Mouse (Mus musculus) liver, embryonic 15.5 days (tissue): Measurements from ENCODE around the gene Xaf1. TPM values are rescaled to one million over a fixed set of nuclear protein-coding genes. Genes with fewer than 3 reads are reported as not detected.

Experiments
- ATAC-seq: fragments of 200-750 bp; cut with Nextera tagmentation; 2 replicates; pipeline ENCODE4 v1.8.0; 2017; ENCODE audit warnings: moderate number of reproducible peaks, mild to moderate bottlenecking, moderate library complexity; ENCODE audit not compliant: insufficient read depth
- H3K27ac ChIP-seq: fragments of 300-500 bp; sonication (generic); replicated peaks from 2 replicates; pipeline ENCODE4 v1.5.1; 2015; ENCODE audit warnings: mild to moderate bottlenecking, inconsistent platforms
- H3K27me3 ChIP-seq: fragments of 300-500 bp; sonication (generic); 2 replicates; pipeline ENCODE4 v1.6.1; 2015; ENCODE audit warnings: mild to moderate bottlenecking, inconsistent platforms
- H3K36me3 ChIP-seq: fragments of 300-500 bp; sonication (generic); replicated peaks from 2 replicates; pipeline ENCODE4 v1.6.1; 2015; ENCODE audit warnings: moderate library complexity, mild to moderate bottlenecking, inconsistent platforms
- H3K4me1 ChIP-seq: fragments of 300-500 bp; sonication (generic); replicated peaks from 2 replicates; pipeline ENCODE4 v1.6.1; 2015; ENCODE audit warnings: inconsistent platforms
- H3K4me2 ChIP-seq: fragments of 300-500 bp; sonication (generic); 2 replicates; pipeline ENCODE4 v1.6.1; 2015; ENCODE audit warnings: moderate library complexity, mild to moderate bottlenecking, inconsistent platforms
- H3K4me3 ChIP-seq: fragments of 300-500 bp; sonication (generic); replicated peaks from 2 replicates; pipeline ENCODE4 v1.5.1; 2015; ENCODE audit warnings: mild to moderate bottlenecking, inconsistent platforms
- H3K9ac ChIP-seq: fragments of 300-500 bp; sonication (generic); 2 replicates; pipeline ENCODE4 v1.6.1; 2015; ENCODE audit warnings: moderate library complexity, mild to moderate bottlenecking, inconsistent platforms
- H3K9me3 ChIP-seq: fragments of 300-500 bp; sonication (generic); replicated peaks from 2 replicates; pipeline ENCODE4 v1.6.1; 2016; ENCODE audit warnings: inconsistent platforms
- WGBS: fragments of 180-500 bp; shearing (Covaris S2); methylation state at CpG from one replicate; pipeline ENCODE4 v1.1.7; 2015; ENCODE audit warnings: mixed read lengths; ENCODE audit not compliant: insufficient replicate concordance; 5-methylcytosine and 5-hydroxymethylcytosine counted together
- polyA plus RNA-seq: library from polyadenylated mRNA; unstranded; fragments of >200 nt; fragmentation: Nextera tagmentation; extraction: Ambion mirVana; gene quantifications from 2 replicates; pipeline ENCODE4 v1.2.1, GENCODE M21; 2015

The Xaf1 gene
- polyA plus RNA-seq, 1 experiment from 2014 or later, result 4.1 TPM

- no peak overlapping the region for H3K9ac ChIP-seq
- H3K27ac ChIP-seq, result no peak overlapping the region
- no peak for ATAC-seq
- H3K4me1 ChIP-seq, result no peaks in the 10 kb centered on the region
- H3K4me3 ChIP-seq, result no peak overlapping the region
- H3K9me3 ChIP-seq, result no peaks in the 10 kb centered on the region
- H3K4me2 ChIP-seq, result no peak overlapping the region
- 60% methylated on average over 10 of the region's 10 CpGs for WGBS
- H3K36me3 ChIP-seq, result no peaks in the 10 kb centered on the region
- H3K27me3 ChIP-seq, result peaks cover 30% of the 10 kb centered on the region
Observed at GRCm38 (mm10) chr11:72311355-72312001, 10.0 kb downstream of the Xaf1 start.

DNA sequence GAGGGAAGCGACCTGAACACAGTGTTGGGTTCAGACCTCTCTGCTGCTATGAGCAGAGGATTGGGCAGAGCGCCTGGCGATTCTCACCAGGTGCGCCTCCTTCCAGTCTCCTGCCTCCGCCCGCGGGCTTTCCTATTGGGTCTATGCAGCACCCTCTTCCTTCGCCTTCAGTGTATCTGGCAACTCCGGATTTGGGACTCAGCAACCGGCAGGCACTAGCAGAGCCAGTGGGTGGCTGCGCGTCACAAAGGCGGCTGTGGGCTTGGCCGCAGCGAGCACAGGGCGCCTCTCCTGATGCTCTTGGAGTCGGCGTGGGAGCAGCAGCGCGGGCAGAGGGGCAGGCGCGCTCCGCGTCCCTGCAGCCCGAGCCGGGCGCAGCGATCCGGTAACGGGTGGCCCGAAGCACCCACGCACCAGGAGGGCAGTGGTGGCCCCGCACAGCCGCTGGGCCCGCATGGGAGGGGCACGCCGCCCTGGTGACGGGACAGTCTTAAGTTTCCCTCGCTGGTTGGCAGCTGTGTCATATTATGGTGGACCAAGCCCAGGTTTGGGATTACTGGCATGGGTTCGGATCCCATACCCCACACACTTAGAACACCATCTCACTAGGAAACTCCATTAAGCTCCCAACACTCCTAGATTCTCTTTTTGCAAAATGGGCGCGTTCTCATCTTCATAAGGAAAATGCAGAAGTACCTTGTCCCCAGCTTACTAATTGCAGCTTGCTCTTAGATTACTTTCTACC, 12.9 kb downstream of the Xaf1 start, which contains the start of gene Fbxo39:
Gene Fbxo39, plus strand, starts transcription at position 294 of the 745 bp plus-strand sequence.
- no peak within 1 kb of the TSS for H3K9ac ChIP-seq
- peaks cover 47% of the 10 kb centered on the region for H3K27me3 ChIP-seq
- H3K27ac ChIP-seq, result no peak within 1 kb of the TSS
- no peaks in the 10 kb centered on the region for H3K4me1 ChIP-seq
- H3K9me3 ChIP-seq, result no peaks in the 10 kb centered on the region
- no peak within 1 kb of the TSS for H3K4me3 ChIP-seq
- ATAC-seq, result no peak
- no peaks in the 10 kb centered on the region for H3K36me3 ChIP-seq
- 9% methylated on average over 42 of the region's 42 CpGs for WGBS
- H3K4me2 ChIP-seq, result no peak within 1 kb of the TSS

GRCm38 (mm10) chr11:72318026-72318425, 16.6 kb downstream of the Xaf1 start:
- Histone ChIP-seq H3K9ac (no peak overlapping the region), H3K4me1 (no peaks in the 10 kb centered on the region), H3K4me3 (no peak overlapping the region), H3K27ac (no peak overlapping the region), H3K36me3 (no peaks in the 10 kb centered on the region), H3K9me3 (no peaks in the 10 kb centered on the region), H3K27me3 (peaks cover 47% of the 10 kb centered on the region), H3K4me2 (no peak overlapping the region)
- no peak for ATAC-seq
- WGBS, result 56% methylated on average over 5 of the region's 5 CpGs

- Histone ChIP-seq H3K4me3 (no peak overlapping the region), H3K9me3 (no peaks in the 10 kb centered on the region), H3K4me1 (no peaks in the 10 kb centered on the region), H3K4me2 (no peak overlapping the region), H3K27me3 (no peaks in the 10 kb centered on the region), H3K9ac (no peak overlapping the region), H3K27ac (no peak overlapping the region), H3K36me3 (no peaks in the 10 kb centered on the region)
- no peak for ATAC-seq
- 50% methylated on average over 3 of the region's 3 CpGs for WGBS
Observed at GRCm38 (mm10) chr11:72324431-72324830, 23.0 kb downstream of the Xaf1 start.

DNA sequence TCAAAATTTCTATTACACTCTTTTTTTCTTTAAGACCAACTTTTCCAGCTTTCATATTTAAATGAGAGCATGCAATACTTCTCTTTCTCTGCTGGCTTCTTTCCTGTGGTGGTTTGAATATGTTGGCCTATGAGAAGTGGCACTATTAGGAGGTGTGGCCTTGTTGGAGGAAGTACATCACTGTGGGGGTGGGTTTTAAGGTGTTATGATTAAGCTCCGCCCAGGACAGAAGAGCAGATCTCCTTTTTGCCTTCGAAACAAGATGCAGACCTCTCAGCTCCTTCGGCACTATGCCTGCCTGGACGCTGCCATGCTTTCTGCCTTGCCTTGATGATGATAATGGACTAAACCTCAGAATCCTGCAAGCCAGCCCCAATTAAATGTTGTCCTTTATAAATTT, 24.3 kb downstream of the Xaf1 start:
- Histone ChIP-seq H3K4me2 (no peak overlapping the region), H3K4me3 (no peak overlapping the region), H3K9ac (no peak overlapping the region), H3K9me3 (no peaks in the 10 kb centered on the region), H3K27me3 (no peaks in the 10 kb centered on the region), H3K27ac (no peak overlapping the region), H3K4me1 (no peaks in the 10 kb centered on the region), H3K36me3 (no peaks in the 10 kb centered on the region)
- WGBS, result 59% methylated on average over 4 of the region's 4 CpGs
- no peak for ATAC-seq

DNA sequence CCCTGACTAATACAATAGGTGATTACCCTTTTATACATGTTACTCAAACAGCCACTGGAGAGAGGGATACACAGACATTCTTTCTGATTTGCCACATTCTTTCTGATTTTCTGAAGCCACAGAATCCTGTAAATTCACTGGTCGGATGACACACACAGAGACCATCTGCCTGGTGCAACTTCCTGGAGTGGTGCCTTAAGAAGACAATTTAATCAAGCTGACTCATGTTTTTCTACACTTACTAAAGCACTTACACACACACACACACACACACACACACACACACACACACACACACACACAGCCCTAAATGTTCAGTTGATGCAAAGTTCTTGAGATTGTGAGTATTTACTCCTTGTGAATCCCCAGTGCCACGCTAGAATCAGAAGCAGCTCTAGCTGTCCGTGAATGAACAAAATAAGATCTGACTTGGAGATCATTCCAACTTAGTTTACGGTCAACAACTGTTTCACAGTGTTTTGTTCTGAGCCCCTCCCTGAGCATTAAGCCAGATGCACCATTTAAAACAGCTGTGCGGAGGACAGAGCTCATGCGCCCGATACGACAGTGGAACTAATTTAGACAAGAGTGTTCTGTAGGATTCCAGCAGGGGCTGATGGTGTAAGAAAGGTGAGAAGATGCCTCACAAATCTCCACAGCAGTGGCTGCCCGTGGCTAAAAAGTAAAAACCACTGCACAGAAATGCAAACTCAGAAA, 31.7 kb downstream of the Xaf1 start:
- WGBS, result 67% methylated on average over 9 of the region's 9 CpGs
- no peak overlapping the region for H3K4me2 ChIP-seq
- no peaks in the 10 kb centered on the region for H3K4me1 ChIP-seq
- no peaks in the 10 kb centered on the region for H3K36me3 ChIP-seq
- no peaks in the 10 kb centered on the region for H3K27me3 ChIP-seq
- no peak for ATAC-seq
- no peak overlapping the region for H3K4me3 ChIP-seq
- H3K9me3 ChIP-seq, result no peaks in the 10 kb centered on the region
- H3K27ac ChIP-seq, result no peak overlapping the region
- H3K9ac ChIP-seq, result no peak overlapping the region

GRCm38 (mm10) chr11:72334653-72335052, 33.2 kb downstream of the Xaf1 start:
- no peaks in the 10 kb centered on the region for H3K27me3 ChIP-seq
- no peaks in the 10 kb centered on the region for H3K4me1 ChIP-seq
- H3K9ac ChIP-seq, result no peak overlapping the region
- H3K4me2 ChIP-seq, result no peak overlapping the region
- 51% methylated on average over 4 of the region's 4 CpGs for WGBS
- H3K4me3 ChIP-seq, result no peak overlapping the region
- no peaks in the 10 kb centered on the region for H3K9me3 ChIP-seq
- ATAC-seq, result no peak
- no peaks in the 10 kb centered on the region for H3K36me3 ChIP-seq
- no peak overlapping the region for H3K27ac ChIP-seq

DNA sequence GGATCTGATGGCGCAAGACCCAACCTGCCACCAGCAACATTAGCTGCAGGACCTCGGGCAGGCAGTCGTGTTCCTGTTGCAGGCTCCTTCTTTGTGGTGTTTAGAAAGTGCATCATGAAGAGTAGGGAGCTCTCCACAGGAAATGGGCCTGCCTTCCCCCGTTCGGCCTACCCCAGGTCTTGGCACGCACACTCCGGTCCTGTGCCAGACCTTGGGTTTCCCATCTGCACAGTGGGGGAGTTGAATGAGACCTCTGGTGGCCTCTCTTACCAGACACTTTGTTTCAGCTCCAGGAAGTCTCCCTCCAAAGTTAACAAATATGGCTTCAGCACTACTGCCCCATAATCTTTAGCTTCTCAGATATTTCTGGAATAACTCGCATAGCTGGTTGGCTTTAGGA, 35.3 kb downstream of the Xaf1 start:
- ATAC-seq, result no peak
- H3K9me3 ChIP-seq, result no peaks in the 10 kb centered on the region
- H3K4me2 ChIP-seq, result no peak overlapping the region
- H3K27ac ChIP-seq, result no peak overlapping the region
- H3K4me1 ChIP-seq, result no peaks in the 10 kb centered on the region
- no peaks in the 10 kb centered on the region for H3K27me3 ChIP-seq
- no peak overlapping the region for H3K9ac ChIP-seq
- WGBS, result 51% methylated on average over 8 of the region's 8 CpGs
- H3K36me3 ChIP-seq, result no peaks in the 10 kb centered on the region
- no peak overlapping the region for H3K4me3 ChIP-seq

DNA sequence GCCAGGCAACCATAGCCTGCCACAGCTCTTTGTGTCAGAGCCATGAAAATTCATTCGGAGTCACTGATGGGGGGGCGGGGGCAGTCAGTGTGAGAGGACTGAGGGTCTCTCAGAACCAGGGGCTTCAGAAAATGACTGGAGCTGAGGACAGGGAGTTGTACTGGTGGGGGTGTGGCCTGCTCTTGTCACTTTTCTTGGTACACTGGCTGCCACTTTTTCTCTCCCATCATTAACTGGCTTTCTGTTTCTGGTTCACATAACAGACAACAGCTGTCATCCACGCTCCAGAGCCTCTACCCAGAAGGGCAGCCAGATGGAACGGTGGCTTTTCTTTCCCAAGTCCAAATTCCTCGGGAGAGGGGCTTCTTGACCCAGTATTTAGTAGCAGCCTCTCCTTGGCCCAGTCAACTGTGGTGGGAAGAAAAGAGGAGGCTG, 37.0 kb downstream of the Xaf1 start:
- Histone ChIP-seq H3K4me2 (no peak overlapping the region), H3K36me3 (no peaks in the 10 kb centered on the region), H3K27ac (no peak overlapping the region), H3K9me3 (no peaks in the 10 kb centered on the region), H3K27me3 (no peaks in the 10 kb centered on the region), H3K9ac (no peak overlapping the region), H3K4me1 (no peaks in the 10 kb centered on the region), H3K4me3 (no peak overlapping the region)
- WGBS, result 61% methylated on average over 5 of the region's 5 CpGs
- no peak for ATAC-seq

GRCm38 (mm10) chr11:72339716-72340115, 38.3 kb downstream of the Xaf1 start:
- H3K4me1 ChIP-seq, result no peaks in the 10 kb centered on the region
- no peak overlapping the region for H3K9ac ChIP-seq
- no peak overlapping the region for H3K27ac ChIP-seq
- no peak overlapping the region for H3K4me3 ChIP-seq
- no peaks in the 10 kb centered on the region for H3K36me3 ChIP-seq
- no peak for ATAC-seq
- no peaks in the 10 kb centered on the region for H3K9me3 ChIP-seq
- H3K4me2 ChIP-seq, result no peak overlapping the region
- H3K27me3 ChIP-seq, result no peaks in the 10 kb centered on the region
- WGBS, result 48% methylated on average over 4 of the region's 4 CpGs

DNA sequence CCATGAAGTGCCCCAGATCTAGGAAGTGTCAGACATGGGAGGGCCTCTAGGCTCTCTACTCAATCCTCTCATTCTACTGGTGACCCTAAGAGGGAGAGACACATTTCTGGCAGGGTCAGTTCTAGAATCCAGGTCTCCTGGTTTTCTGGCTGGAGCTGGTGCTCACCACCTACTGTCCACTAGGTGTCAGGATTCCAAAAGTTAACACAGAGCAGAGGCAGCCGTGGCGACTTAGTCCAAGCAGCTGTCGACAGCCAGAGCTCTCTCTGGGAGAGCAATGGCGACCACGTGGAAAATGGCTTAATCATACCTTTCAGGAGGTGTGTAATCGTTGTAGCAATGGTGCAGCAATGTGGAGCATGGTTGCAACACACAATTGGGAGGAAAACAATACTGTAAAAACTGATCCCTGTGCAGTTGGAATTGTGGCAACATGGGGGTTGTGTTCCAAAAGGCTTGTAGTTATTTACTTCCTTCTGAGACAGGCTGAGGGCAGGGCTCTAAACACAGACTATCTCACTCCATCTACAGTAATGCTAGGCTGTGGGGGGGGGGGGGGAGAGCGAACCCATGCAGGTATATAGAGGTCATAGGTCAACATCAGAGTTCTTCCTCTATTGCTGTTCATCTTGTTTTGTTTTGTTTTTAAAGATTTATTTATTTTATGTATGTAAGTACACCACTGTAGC, 41.3 kb downstream of the Xaf1 start:
- no peak for ATAC-seq
- WGBS, result 7% methylated on average over 7 of the region's 7 CpGs
- Histone ChIP-seq H3K27me3 (no peaks in the 10 kb centered on the region), H3K9ac (no peak overlapping the region), H3K27ac (no peak overlapping the region), H3K4me1 (no peaks in the 10 kb centered on the region), H3K36me3 (no peaks in the 10 kb centered on the region), H3K4me2 (no peak overlapping the region), H3K4me3 (no peak overlapping the region), H3K9me3 (no peaks in the 10 kb centered on the region)
